Mouse (Mus musculus): ENCODE measurements around the gene Esam.

Esam gene

DNA sequence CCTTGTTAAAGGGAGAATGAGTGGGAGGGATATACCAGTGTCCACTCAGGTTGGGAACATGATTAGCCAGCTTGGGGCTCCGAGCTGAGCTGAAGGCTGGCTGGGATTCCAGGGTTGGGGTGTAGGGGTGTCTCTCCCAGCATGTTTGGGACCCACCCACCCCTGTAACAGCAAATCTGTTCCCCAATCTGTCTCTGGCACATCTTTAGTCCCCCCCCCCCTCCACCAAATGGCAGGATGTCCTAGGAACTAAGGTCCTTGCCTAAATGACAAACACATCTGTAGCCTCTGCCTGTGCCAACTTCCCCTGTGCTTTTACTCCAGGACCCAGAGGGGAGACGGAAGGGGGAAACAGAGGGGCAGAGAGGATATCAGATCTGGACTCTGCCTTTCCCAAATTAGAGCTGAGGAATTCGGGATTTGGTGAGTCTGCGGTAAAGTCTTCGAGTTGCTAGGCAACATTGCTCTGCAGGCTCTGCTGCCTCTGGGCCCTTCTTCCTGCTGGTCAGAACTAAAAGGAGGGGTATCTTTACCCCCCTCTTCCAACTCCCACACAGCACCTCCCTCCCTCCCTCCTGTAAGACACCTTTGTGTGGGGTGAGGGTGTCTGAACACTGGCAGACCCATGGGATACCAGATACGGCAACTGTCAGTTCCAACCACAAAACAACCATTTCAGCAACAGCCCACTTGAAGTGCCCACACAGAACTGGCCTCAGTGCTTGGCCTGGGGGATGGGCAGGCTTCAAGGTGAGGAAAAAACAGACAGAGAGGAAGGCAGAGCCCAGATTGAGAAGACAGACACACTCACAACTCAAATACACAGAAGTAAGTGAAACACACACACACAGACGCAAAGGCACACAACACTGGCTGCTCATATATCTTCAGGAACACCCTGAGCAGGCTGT, 27.2 kb downstream of the Esam start, which contains the start of gene Siae:
Gene Siae, plus strand, starts transcription at position 861 of the 911 bp plus-strand sequence.
- no peak for DNase-seq (ENCODE audit: low spot score)

DNA sequence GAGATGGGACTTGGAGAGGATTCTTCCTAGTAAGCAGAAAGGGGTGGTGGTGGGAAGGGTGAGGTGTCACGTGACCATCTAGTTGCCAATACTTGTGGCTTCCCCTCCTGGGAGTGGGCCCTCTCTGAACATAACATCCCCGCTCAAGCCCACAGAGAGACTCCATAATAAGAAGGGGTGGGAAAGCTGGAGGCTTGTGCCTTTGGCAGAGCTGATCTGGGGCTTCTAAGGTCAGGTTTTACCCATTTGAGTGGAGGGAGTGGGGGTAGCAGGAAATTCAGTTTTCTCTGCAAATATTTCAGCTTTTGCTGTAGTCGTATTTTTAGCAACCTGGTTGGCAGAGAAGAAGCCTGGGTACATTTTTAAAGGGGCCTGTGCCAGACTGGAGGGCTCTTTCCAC, 28.5 kb downstream of the Esam start:
- DNase-seq (ENCODE audit: low spot score) = no peak

DNA sequence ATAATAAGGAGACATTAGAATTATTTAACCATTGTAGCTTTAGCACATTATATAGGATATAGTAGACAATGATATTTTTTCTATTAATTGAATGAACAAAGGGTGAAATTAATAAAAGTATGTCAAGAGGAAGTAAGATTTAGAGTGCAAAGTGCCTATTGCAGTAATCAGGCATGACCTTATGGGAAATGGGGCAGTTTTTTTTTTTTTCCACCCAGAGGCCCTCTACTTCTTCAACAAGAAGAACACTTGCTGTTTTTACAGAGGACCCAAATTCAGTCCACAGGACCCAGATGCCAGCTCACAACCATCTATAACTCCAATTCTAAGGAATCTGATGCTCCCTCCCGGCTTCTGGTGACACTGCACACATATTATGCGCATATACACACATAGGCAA, 32.7 kb downstream of the Esam start:
- no peak for DNase-seq (ENCODE audit: low spot score)

DNA sequence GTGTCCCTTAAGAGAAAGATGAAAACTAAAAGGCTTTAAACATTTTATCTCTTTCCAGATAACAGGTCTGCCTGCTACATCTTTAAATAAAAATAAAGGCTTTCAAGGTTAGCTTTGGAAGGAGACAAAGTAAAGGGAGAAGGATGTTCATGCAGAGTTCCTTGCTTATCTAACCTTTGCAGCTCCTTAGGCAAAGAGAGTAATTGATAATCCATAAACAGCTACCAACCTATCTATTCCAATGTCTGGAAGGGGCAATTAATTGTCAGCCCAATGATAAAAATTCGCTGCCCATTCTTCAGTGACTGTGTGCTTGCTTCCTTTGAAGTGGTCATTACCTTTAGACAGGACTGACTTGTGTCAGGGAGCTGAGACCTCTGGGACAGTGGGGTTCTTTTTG, 35.9 kb downstream of the Esam start:
- DNase-seq (ENCODE audit: low spot score) = no peak

DNA sequence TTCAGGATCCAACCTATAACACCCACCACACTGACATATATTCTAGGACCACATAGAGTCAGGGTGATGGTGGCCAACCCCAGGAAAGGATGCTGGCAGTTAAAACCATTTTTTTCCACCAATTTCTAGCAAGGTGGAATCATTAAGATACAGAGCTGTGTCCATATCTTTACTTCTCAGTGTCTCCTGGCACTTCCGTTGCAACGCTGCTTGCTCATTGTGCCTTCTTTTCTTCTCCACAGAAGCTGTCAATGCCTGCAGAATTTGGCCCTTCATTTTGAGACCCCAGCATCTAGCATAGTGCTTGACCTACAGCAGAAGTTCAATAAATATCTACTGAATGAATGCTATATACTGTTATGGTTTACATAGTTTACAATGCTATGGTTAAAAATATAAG, 39.1 kb downstream of the Esam start:
- no peak for DNase-seq (ENCODE audit: low spot score)

DNA sequence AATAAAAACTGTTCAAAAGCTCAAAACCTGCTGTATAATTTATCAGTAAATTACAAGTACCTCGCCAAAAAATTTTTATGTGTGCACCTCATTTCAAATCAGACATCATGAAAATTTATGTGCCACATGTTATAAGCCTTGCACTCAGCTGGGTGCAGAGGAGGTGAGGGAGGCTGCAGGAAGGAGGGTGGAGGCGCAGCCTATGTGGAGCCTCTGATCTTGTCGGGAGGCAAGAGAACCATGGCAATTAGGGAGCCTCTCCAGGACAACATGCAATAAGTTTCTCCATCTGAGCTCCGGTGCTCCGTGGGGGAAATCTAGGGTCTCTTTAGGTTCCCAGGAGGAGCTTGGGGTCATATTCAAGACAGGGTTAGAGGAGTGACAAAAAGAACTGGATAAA, 39.6 kb downstream of the Esam start:
- no peak for DNase-seq (ENCODE audit: low spot score)

DNA sequence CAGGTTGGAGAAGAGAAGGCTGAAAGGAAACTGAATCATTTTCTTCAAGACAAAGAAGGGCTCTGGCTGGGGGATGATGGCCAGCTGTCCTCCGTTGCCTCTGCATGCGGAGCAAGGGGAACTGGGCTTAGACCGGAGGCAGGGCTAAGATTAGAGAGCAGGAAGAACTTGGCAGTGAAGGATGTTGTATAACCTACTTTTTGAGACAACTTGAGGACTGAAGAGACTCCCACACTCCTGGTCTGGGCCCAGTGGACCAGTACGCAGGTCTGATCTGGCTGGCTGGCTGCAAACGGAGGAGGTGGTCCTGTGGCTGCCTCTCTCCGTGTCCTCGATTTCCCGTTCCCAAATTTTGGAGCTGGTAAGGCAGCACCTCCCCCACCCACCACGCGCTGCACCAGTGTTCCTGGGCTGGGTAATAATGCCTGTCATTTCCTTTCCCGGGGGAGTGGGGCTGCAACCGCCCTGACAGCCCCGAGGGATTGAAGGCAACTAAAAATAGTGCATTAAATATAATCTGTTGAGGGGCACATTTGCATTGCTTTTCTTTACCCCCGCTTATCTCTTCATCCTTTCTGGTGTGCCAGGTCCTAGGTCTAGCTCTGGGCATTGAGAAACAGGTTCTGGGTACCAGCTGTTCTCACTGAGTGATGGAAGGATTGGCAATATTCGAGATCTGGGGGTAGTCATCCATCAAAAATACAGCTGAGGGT, 40.2 kb downstream of the Esam start:
- no peak for DNase-seq (ENCODE audit: low spot score)

DNA sequence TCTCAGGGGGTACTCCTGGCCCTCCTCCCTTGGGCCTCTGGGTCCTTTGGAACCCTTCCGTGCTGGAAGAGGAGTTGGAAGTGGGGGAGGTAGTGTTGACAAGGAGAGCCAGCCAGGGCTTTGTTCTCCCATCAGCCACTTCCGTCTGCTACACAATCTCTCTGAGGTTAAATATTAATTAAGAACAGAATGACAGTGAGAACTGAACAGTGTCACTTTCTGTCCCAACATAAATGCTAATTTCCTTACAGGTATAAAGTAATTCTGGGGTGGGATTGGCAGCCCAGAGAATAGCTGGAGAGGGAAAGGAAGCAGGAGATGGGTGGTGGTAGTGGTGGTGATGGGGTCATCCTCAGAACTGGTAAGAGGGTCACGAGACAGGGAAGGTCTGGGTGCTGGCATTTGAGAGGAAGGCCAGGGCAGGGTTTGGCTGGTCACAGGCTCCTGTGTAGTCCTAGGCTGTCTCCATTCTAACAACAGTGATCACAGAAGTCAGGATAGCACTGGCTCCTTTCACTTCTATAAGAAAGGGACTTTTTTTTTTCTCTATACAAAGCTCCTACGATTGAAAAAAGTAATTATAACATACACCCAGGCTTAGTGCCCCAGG, 40.8 kb downstream of the Esam start:
- no peak for DNase-seq (ENCODE audit: low spot score)

DNA sequence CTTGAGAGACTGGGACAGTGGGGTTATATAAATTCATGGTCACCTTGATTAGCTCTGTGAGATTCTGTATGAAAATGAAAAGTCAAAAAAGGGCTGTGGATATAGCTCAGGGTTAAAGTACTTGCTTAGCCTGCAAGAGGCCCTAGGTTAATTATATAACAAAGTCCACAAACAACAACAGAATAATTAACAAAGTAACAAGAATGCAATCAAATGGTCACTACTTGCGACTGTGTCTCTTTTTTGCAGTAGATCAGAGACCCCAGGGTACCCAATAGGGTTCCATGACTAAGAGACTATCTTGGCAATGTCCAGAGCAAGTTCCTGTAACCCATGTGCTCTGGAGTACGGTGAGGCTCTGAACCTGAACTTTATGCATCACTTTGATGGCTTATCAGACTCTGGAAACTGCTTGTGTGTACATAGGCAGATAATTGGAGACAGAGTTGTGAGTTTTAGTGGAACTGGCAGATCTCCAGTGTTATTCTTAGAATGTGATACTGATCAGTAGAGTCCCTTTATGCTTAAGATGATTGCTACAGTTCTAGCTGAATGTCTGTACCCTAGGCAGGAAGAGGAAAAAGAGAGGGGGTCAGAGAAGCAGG, 41.5 kb downstream of the Esam start:
- DNase-seq (ENCODE audit: low spot score) = no peak

DNA sequence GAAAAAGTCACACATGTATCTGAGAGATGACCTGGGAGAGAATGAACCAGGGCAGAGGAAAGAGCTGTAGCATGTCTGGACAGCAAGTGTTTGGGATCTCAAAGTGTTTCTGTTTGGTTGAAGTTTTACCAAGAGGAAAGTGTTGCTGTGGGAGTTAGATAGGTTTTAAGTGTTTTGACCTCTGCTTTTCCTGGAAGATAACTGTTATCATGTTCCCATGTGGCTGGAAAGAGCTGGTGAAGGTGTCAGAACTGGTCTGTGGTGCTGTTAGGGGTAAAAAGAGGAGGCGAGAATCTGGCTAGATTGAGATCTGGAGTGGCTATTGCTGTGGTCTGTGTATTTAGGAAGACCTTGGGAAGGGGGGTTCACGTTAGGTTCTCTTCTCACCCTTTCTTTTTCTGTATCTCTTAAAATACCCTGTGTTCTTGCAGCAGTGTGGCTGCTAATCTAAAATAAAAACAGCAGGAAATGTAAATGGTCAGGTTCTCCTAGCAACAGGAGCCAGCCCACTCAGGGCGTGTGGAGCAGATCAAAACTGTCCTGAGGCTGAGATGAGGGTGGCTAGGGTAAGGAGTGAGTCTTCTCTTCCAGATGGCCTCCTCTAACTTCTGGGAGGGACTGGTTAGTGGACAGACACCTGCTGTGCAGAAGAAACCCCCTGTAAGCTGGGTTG, 44.5 kb downstream of the Esam start:
- no peak for DNase-seq (ENCODE audit: low spot score)

DNA sequence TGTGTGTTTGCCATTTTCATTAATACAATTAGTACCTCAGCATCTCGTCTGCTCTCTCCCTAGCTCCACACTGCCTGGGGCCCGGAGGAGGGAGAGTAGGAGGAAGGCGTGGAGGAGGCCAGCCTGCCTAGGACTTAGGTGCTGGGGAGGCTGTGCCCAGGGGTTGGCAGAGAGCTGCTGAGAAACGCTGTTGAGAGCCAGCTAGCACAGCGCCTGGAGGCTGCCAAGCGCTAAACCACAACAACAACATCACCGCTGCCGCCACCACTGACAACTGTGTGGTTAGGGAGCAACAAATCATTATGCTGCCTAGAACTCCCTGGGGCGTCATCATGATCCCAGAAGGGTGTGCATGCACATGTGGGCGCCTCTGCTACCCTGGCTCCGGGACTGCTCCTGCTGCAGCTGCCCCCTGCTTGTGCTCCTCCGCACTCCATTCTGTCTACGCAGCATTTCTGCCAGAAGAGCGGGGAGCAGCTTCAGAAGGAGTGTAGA, 48.6 kb downstream of the Esam start:
- DNase-seq (ENCODE audit: low spot score) = no peak

DNA sequence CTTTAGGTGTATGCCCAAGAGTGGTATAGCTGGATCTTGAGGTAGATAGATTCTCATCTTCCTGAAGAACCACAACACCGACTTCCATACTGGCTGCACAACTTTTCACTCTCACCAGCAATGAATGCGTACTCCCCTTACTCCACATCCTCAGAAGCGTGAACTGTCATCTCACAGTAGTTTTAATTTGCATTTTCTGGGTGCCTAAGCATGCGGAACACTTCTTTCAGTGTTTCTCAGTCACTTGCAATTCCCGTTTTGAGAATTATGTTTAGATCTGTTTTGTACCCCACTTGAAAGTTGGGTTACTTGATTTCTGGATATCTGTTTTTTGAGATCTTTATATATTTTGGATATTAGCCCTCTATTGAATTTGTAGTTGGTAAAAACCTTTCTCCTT, 55.7 kb downstream of the Esam start:
- DNase-seq (ENCODE audit: low spot score) = no peak

DNA sequence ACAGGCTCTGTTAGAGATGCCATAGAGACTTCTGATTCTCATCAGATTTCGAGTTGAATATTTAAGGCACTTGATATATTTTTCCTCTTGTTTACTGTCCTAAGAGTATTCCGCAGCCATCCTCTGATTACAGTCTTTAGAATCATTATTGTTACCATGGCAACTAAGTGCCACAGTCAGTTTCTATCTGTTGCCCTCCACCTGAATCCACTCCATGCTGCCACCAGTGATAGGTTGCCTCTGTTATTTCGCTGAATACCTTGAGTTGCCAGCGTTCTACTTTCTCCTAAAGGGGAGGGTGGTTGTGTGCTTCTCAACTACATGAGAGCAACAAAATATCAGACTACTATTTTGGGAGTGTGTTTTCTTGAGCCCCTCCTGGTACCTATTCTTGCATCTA, 58.8 kb downstream of the Esam start:
- no peak for DNase-seq (ENCODE audit: low spot score)

All from embryo, embryonic 10 days (tissue).